Mouse (Mus musculus) limb, embryonic 12.5 days (tissue): ENCODE data around the gene Ispd. TPM values are rescaled to one million over a fixed set of nuclear protein-coding genes. Genes with fewer than 3 reads are reported as not detected.

Experiments used
- ATAC-seq: fragments of 200-750 bp; cut with Nextera tagmentation; 2 replicates; pipeline ENCODE4 v1.8.0; 2017; ENCODE audit warnings: low read depth, moderate TSS enrichment; ENCODE audit not compliant: insufficient number of reproducible peaks, insufficient read depth, low FRiP score, low TSS enrichment
- H3K27ac ChIP-seq: fragments of 300-500 bp; sonication (generic); 2 replicates; pipeline ENCODE4 v1.5.1; 2016; ENCODE audit warnings: mild to moderate bottlenecking, moderate library complexity
- H3K27me3 ChIP-seq: fragments of 300-500 bp; sonication (generic); 2 replicates; pipeline ENCODE4 v1.6.1; 2016; ENCODE audit warnings: mild to moderate bottlenecking, moderate library complexity
- H3K36me3 ChIP-seq: fragments of 300-500 bp; sonication (generic); 2 replicates; pipeline ENCODE4 v1.6.1; 2016; ENCODE audit warnings: mild to moderate bottlenecking, moderate library complexity
- H3K4me1 ChIP-seq: fragments of 300-500 bp; sonication (generic); replicated peaks from 2 replicates; pipeline ENCODE4 v1.6.1; 2016
- H3K4me2 ChIP-seq: fragments of 300-500 bp; sonication (generic); 2 replicates; pipeline ENCODE4 v1.6.1; 2016; ENCODE audit warnings: mild to moderate bottlenecking, moderate library complexity
- H3K4me3 ChIP-seq: fragments of 300-500 bp; sonication (generic); replicated peaks from 2 replicates; pipeline ENCODE4 v1.5.1; 2016; ENCODE audit warnings: mild to moderate bottlenecking
- H3K9ac ChIP-seq: fragments of 300-500 bp; sonication (generic); replicated peaks from 2 replicates; pipeline ENCODE4 v1.6.1; 2016; ENCODE audit warnings: mild to moderate bottlenecking, moderate library complexity
- H3K9me3 ChIP-seq: fragments of 300-500 bp; sonication (generic); 2 replicates; pipeline ENCODE4 v1.6.1; 2016; ENCODE audit warnings: mild to moderate bottlenecking, moderate library complexity
- WGBS: fragments of 180-500 bp; shearing (Covaris S2); methylation state at CpG from one replicate; pipeline ENCODE4 v1.1.7; 2016; 5-methylcytosine and 5-hydroxymethylcytosine counted together
- polyA plus RNA-seq: library from polyadenylated mRNA; unstranded; fragments of >200 nt; fragmentation: Nextera tagmentation; extraction: Ambion mirVana; gene quantifications from 2 replicates; pipeline ENCODE4 v1.2.1, GENCODE M21; 2016

The Ispd gene
- polyA plus RNA-seq, 1 experiment from 2014 or later, result 7.6 TPM

DNA sequence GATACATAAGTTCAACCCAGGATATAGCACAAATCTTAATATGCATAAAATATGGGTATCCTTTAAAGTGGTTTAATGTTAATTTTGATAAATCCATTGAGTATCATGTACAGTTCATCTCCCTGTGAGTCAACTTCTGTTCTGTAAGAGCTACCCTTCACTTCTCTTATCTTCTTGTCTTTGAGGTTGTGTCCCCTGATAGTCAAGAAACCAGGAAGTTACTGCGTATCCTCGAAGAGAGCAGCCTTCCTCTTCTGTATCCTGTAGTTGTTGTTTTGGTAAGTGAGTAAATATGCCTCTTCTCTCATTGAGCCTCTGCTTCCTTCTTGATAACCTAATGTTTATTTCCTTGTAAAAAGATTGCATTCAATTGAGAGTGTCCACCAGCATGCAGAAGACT, 140.5 kb downstream of the Ispd start:
- ATAC-seq, result no peak
- 91% methylated on average over 2 of the region's 2 CpGs for WGBS
- H3K4me1 ChIP-seq, result no peaks in the 10 kb centered on the region

DNA sequence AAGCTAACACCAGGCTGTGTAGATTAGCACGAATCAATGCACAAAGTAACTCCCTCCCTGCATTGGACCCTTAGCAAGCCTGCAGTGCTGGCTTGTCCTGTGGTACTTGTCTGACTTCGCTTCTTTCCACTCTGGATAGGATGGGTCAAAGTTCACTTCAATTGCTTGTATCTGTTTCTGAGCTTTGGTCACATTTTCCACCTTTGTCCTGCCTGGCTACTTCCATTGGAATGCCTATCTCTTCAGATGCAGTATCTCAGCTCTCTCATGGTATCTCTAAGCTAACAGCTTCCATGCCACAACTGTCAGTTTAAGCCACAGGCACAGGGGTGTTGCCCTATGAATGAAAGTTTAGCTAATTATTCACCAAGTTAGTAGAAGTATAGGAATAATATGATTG, 142.3 kb downstream of the Ispd start:
- Histone ChIP-seq H3K9ac (no peak overlapping the region), H3K4me1 (no peaks in the 10 kb centered on the region), H3K9me3 (no peaks in the 10 kb centered on the region), H3K27ac (no peak overlapping the region), H3K4me3 (no peak overlapping the region), H3K4me2 (no peak overlapping the region), H3K27me3 (no peaks in the 10 kb centered on the region), H3K36me3 (no peaks in the 10 kb centered on the region)
- 82% methylated on average over 2 of the region's 2 CpGs for WGBS
- ATAC-seq, result no peak

More for the DNA sequence above, 140.5 kb downstream of the Ispd start:
- H3K27ac ChIP-seq, result no peak overlapping the region
- no peaks in the 10 kb centered on the region for H3K27me3 ChIP-seq
- no peak overlapping the region for H3K9ac ChIP-seq
- H3K36me3 ChIP-seq, result no peaks in the 10 kb centered on the region
- H3K4me2 ChIP-seq, result no peak overlapping the region
- H3K4me3 ChIP-seq, result no peak overlapping the region
- no peaks in the 10 kb centered on the region for H3K9me3 ChIP-seq

DNA sequence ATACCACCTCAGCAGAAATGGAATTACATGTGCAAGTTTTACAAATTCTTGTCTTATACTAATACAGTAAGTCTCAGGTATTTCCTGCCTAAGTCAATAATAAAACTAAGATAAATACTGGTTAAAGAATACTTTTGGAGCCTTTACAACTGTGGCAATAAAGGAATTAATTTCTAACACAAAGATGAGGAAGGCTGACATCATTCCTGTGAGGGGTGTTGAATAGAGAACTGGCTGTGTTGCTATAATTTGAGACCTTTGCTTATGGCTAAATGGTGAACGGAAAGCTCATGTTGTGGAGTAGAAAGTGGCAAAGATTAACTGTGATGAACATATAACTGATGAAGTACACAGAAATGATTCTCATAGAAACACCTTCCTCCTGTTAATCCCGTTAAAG, 149.7 kb downstream of the Ispd start:
- 79% methylated on average over 2 of the region's 2 CpGs for WGBS
- H3K4me3 ChIP-seq, result no peak overlapping the region
- H3K9ac ChIP-seq, result no peak overlapping the region
- peaks cover 5% of the 10 kb centered on the region; the same call in 1 of the 2 replicates for H3K4me1 ChIP-seq
- no peak overlapping the region for H3K27ac ChIP-seq
- no peaks in the 10 kb centered on the region for H3K36me3 ChIP-seq
- H3K4me2 ChIP-seq, result no peak overlapping the region
- H3K27me3 ChIP-seq, result no peaks in the 10 kb centered on the region
- H3K9me3 ChIP-seq, result no peaks in the 10 kb centered on the region
- ATAC-seq, result no peak

DNA sequence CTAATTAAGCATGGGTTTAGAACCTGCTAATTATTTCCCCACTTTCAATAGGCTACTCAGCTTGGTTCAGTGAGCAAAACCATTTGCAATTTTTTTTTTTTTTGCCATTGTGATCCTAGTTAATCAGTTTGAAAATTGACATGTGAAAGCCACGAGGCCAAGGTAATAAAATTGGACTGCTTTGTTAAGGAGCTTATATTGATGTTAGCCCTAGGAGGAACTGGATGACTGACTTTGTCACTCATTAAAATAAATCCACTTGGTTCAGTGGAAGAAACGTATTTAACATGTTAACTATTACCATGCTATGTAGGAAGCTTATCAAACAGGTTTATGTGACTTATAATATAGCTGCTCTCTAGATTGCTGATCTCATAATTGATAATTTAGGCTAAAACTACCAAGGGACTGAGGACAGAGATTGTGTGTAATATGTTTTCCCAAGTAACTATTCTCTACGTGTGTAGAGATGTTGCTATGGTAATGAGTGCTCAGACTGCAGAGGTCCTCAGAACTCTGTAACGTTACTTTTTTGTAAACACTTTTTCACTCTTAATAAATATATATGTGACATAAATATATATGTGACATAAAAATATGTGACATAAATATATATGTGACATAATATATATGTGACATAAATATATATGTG, 150.3 kb downstream of the Ispd start:
- ATAC-seq, result no peak
- Histone ChIP-seq H3K9me3 (no peaks in the 10 kb centered on the region), H3K36me3 (no peaks in the 10 kb centered on the region), H3K4me1 (peaks cover 5% of the 10 kb centered on the region; the same call in 1 of the 2 replicates), H3K27me3 (no peaks in the 10 kb centered on the region), H3K27ac (no peak overlapping the region), H3K4me3 (no peak overlapping the region), H3K9ac (no peak overlapping the region), H3K4me2 (no peak overlapping the region)
- WGBS, result 55% methylated on average over 4 of the region's 4 CpGs

GRCm38 (mm10) chr12:36532525-36532924, 151.3 kb downstream of the Ispd start:
- no peak overlapping the region for H3K4me3 ChIP-seq
- peaks cover 5% of the 10 kb centered on the region; the same call in 1 of the 2 replicates for H3K4me1 ChIP-seq
- H3K9ac ChIP-seq, result no peak overlapping the region
- H3K36me3 ChIP-seq, result no peaks in the 10 kb centered on the region
- no peak for ATAC-seq
- no peak overlapping the region for H3K27ac ChIP-seq
- no peak overlapping the region for H3K4me2 ChIP-seq
- H3K9me3 ChIP-seq, result no peaks in the 10 kb centered on the region
- WGBS, result 79% methylated on average over 3 of the region's 3 CpGs
- H3K27me3 ChIP-seq, result no peaks in the 10 kb centered on the region

GRCm38 (mm10) chr12:36533160-36533900, 152.1 kb downstream of the Ispd start:
- H3K27ac ChIP-seq, result no peak overlapping the region
- no peak overlapping the region for H3K4me3 ChIP-seq
- no peak overlapping the region for H3K4me2 ChIP-seq
- H3K4me1 ChIP-seq, result peaks cover 5% of the 10 kb centered on the region; the same call in 1 of the 2 replicates
- no peak for ATAC-seq
- no peaks in the 10 kb centered on the region for H3K27me3 ChIP-seq
- H3K36me3 ChIP-seq, result no peaks in the 10 kb centered on the region
- no peaks in the 10 kb centered on the region for H3K9me3 ChIP-seq
- H3K9ac ChIP-seq, result no peak overlapping the region
- WGBS, result 87% methylated on average over 2 of the region's 2 CpGs

GRCm38 (mm10) chr12:36534589-36534988, 153.3 kb downstream of the Ispd start:
- Histone ChIP-seq H3K9me3 (no peaks in the 10 kb centered on the region), H3K27ac (no peak overlapping the region), H3K4me2 (no peak overlapping the region), H3K36me3 (no peaks in the 10 kb centered on the region), H3K4me3 (no peak overlapping the region), H3K9ac (no peak overlapping the region), H3K27me3 (no peaks in the 10 kb centered on the region), H3K4me1 (peaks cover 5% of the 10 kb centered on the region; the same call in 1 of the 2 replicates)
- WGBS, result 87% methylated on average over 5 of the region's 5 CpGs
- ATAC-seq, result no peak

- Histone ChIP-seq H3K27ac (no peak overlapping the region), H3K4me1 (no peaks in the 10 kb centered on the region), H3K9ac (no peak overlapping the region), H3K36me3 (no peaks in the 10 kb centered on the region), H3K4me2 (no peak overlapping the region), H3K4me3 (no peak overlapping the region), H3K9me3 (no peaks in the 10 kb centered on the region), H3K27me3 (no peaks in the 10 kb centered on the region)
- no peak for ATAC-seq
These were observed 164.1 kb downstream of the Ispd start for GRCm38 (mm10) chr12:36545318-36545717.

DNA sequence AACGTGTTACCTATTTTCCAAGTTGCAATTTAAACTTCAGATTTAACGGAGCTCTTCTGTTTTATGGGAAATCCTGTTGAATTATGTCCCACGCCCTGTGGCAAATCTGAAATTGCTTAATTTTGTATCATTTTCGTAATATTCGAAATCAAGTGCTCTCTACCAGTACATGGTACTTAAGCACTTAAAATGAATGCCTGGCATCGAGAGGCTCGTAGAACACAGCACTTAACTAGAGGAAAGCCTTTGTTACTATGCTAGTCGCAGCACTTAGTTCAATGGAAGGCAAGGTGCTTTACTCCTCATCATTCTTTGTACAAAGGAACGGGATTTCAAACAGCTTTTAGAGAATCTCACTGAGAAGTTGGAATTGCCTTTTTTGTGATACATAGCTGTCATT, 168.2 kb downstream of the Ispd start:
- no peaks in the 10 kb centered on the region for H3K36me3 ChIP-seq
- 83% methylated on average over 9 of the region's 9 CpGs for WGBS
- ATAC-seq, result no peak
- no peak overlapping the region for H3K4me3 ChIP-seq
- no peak overlapping the region for H3K27ac ChIP-seq
- H3K27me3 ChIP-seq, result no peaks in the 10 kb centered on the region
- H3K9me3 ChIP-seq, result no peaks in the 10 kb centered on the region
- no peak overlapping the region for H3K4me2 ChIP-seq
- no peak overlapping the region for H3K9ac ChIP-seq
- no peaks in the 10 kb centered on the region for H3K4me1 ChIP-seq

DNA sequence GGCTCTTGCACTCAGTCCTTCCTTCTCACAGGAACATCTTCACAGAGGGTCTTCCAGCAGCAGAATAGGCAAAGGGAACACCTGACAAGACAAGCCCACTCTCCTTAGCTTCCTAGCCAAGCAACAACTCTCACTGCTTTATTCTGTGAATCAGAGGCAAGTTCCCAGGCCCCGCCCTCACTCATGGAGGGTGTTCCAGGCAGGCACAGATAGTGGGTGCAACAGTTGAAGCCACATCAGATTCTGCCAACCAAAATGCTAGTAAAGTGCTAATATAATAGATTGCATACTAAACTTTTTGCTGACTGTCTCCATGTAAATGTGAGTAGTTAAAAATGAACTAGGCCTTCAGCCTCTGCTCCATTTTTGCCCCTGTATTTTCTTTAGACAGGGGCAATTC, 173.4 kb downstream of the Ispd start:
- no peaks in the 10 kb centered on the region for H3K4me1 ChIP-seq
- 89% methylated on average over 1 of the region's 1 CpGs for WGBS
- no peak for ATAC-seq
- no peak overlapping the region for H3K4me3 ChIP-seq
- H3K9me3 ChIP-seq, result no peaks in the 10 kb centered on the region
- H3K9ac ChIP-seq, result no peak overlapping the region
- H3K36me3 ChIP-seq, result no peaks in the 10 kb centered on the region
- H3K4me2 ChIP-seq, result no peak overlapping the region
- H3K27ac ChIP-seq, result no peak overlapping the region
- no peaks in the 10 kb centered on the region for H3K27me3 ChIP-seq

- Histone ChIP-seq H3K4me1 (no peaks in the 10 kb centered on the region), H3K9me3 (no peaks in the 10 kb centered on the region), H3K27me3 (no peaks in the 10 kb centered on the region), H3K27ac (no peak overlapping the region), H3K4me2 (no peak overlapping the region), H3K36me3 (no peaks in the 10 kb centered on the region), H3K9ac (no peak overlapping the region), H3K4me3 (no peak overlapping the region)
- no peak for ATAC-seq
- WGBS, result 81% methylated on average over 2 of the region's 2 CpGs
These were observed 182.9 kb downstream of the Ispd start for GRCm38 (mm10) chr12:36564146-36564545.

GRCm38 (mm10) chr12:36566974-36567373, 185.7 kb downstream of the Ispd start:
- Histone ChIP-seq H3K4me3 (no peak overlapping the region), H3K4me2 (no peak overlapping the region), H3K27ac (no peak overlapping the region), H3K9me3 (no peaks in the 10 kb centered on the region), H3K27me3 (no peaks in the 10 kb centered on the region), H3K9ac (no peak overlapping the region), H3K4me1 (no peaks in the 10 kb centered on the region), H3K36me3 (no peaks in the 10 kb centered on the region)
- WGBS, result 90% methylated on average over 1 of the region's 1 CpGs
- ATAC-seq, result no peak
